Mouse (Mus musculus) MEL (cell line): ENCODE data around the gene Nrn1l.

Source experiments
- CHD1 ChIP-seq: IDR thresholded peaks from 2 replicates; pipeline ENCODE4 v1.6.1; 2012; ENCODE audit warnings: low read depth, mild to moderate bottlenecking, inconsistent platforms, low read length, improper control_type of control experiment
- CHD2 ChIP-seq: IDR thresholded peaks from 2 replicates; pipeline ENCODE4 v1.6.1; 2011; ENCODE audit warnings: low read length, improper control_type of control experiment
- CTCF ChIP-seq, 3 experiments: IDR thresholded peaks in 2 of 3; conservative IDR thresholded peaks in 1 of 3; 2 replicates each; pipeline ENCODE4 v1.5.1; 2011 to 2012; ENCODE audit warnings: low read length in 3 of 3, low read depth in 2 of 3, mild to moderate bottlenecking in 2 of 3, improper control_type of control experiment in 1 of 3, inconsistent platforms in 1 of 3, mixed read lengths in 1 of 3, moderate library complexity in 1 of 3; ENCODE audit not compliant: control insufficient read depth in 1 of 3, insufficient read depth in 1 of 3, poor library complexity in 1 of 3, severe bottlenecking in 1 of 3
- EP300 ChIP-seq, 2 experiments: IDR thresholded peaks; 2 replicates each; pipeline ENCODE4 v1.6.1; 2011; ENCODE audit warnings: improper control_type of control experiment in 2 of 2, low read length in 2 of 2, low read depth in 1 of 2, mild to moderate bottlenecking in 1 of 2
- JUND ChIP-seq: IDR thresholded peaks from 2 replicates; pipeline ENCODE4 v1.6.1; 2011; ENCODE audit warnings: low read depth, mild to moderate bottlenecking, improper control_type of control experiment, low read length
- KAT2A ChIP-seq: conservative IDR thresholded peaks from 2 replicates; pipeline ENCODE4 v1.6.1; 2012; ENCODE audit warnings: low read depth, low read length, improper control_type of control experiment, inconsistent platforms
- POLR2A ChIP-seq, 2 experiments: IDR thresholded peaks; 2 replicates each; pipeline ENCODE4 v1.6.1; 2011 to 2012; ENCODE audit warnings: low read length in 2 of 2, mild to moderate bottlenecking in 2 of 2, control low read depth in 1 of 2, improper control_type of control experiment in 1 of 2, low read depth in 1 of 2, moderate library complexity in 1 of 2; ENCODE audit not compliant: control insufficient read depth in 1 of 2, insufficient read depth in 1 of 2, poor library complexity in 1 of 2
- RCOR1 ChIP-seq: IDR thresholded peaks from 2 replicates; pipeline ENCODE4 v1.6.1; 2012; ENCODE audit warnings: low read depth, mild to moderate bottlenecking, inconsistent platforms, low read length, improper control_type of control experiment
- ZMIZ1 ChIP-seq: IDR thresholded peaks from 2 replicates; pipeline ENCODE4 v1.6.1; 2012; ENCODE audit warnings: low read depth, mild to moderate bottlenecking, inconsistent platforms, low read length, improper control_type of control experiment, moderate library complexity
- ZNF384 ChIP-seq: IDR thresholded peaks from 2 replicates; pipeline ENCODE4 v1.6.1; 2012; ENCODE audit warnings: low read depth, mild to moderate bottlenecking, inconsistent platforms, low read length, improper control_type of control experiment

DNA sequence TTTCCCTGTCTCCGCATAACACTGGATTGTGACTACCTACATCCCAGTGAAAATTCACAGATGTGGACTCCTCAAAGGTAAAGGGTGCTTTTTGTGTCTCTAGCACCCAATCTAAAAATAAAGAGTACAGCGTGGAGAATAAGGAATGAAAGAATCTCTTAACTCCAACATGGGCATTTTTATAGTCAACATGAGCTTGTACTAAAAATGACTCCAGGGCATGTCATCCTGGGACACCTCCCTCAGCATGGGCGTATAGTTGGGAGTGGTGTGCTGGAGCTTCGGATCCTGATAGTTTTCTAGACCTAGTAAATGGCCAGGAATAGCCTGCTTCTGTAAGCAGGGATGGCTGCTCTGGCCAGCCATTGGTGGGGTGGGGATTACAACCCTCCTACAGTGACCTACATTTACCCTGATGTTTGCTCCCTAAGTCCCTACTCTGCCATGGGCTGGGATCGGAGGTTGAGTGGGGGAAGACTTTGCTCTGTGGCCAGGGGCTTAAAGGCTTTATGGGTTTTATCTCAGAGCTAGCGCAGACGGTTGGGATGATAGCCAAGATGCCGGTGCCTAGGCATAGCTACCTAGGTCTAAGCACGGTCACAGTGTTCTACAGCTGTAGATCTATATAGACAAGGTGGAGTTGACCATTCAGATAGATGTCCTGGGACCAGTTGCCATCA, 4.6 kb downstream of the Nrn1l start:
- no peak for TF ChIP-seq CTCF (IDR thresholded peaks at IDR 0.05 in 2 of 3, conservative IDR thresholded peaks at IDR 0.05 in 1 of 3; ENCODE audit: control insufficient read depth in 1 of 3, insufficient read depth in 1 of 3, low read depth in 2 of 3, low read length in 3 of 3, poor library complexity in 1 of 3, severe bottlenecking in 1 of 3)
- no peak for TF ChIP-seq CHD1
- TF ChIP-seq ZNF384: no peak
- no peak for TF ChIP-seq EP300 (IDR thresholded peaks at IDR 0.05; ENCODE audit: low read depth in 1 of 2, low read length in 2 of 2)
- no peak for TF ChIP-seq RCOR1
- TF ChIP-seq JUND: no peak
- TF ChIP-seq ZMIZ1: no peak
- TF ChIP-seq POLR2A (IDR thresholded peaks at IDR 0.05; ENCODE audit: control insufficient read depth in 1 of 2, insufficient read depth in 1 of 2, low read depth in 1 of 2, low read length in 2 of 2, poor library complexity in 1 of 2): no peak
- TF ChIP-seq CHD2: no peak
- no peak for TF ChIP-seq KAT2A
